Mouse (Mus musculus): Measurements from ENCODE around the gene Reck.

Reck gene

GRCm38 (mm10) chr4:43968650-43969049 lies 93.3 kb downstream of the Reck start:
- DNase-seq (ENCODE audit: low read depth in 2 of 2, low spot score in 2 of 2): no peak

GRCm38 (mm10) chr4:43969373-43969772 lies 94.0 kb downstream of the Reck start:
- no peak for DNase-seq (ENCODE audit: low read depth in 2 of 2, low spot score in 2 of 2)

GRCm38 (mm10) chr4:43970393-43971330 lies 95.3 kb downstream of the Reck start:
- no peak for DNase-seq (ENCODE audit: low read depth in 2 of 2, low spot score in 2 of 2)

- no peak for DNase-seq (ENCODE audit: low read depth in 2 of 2, low spot score in 2 of 2)
These were observed 96.3 kb downstream of the Reck start for GRCm38 (mm10) chr4:43971541-43972136.

DNA sequence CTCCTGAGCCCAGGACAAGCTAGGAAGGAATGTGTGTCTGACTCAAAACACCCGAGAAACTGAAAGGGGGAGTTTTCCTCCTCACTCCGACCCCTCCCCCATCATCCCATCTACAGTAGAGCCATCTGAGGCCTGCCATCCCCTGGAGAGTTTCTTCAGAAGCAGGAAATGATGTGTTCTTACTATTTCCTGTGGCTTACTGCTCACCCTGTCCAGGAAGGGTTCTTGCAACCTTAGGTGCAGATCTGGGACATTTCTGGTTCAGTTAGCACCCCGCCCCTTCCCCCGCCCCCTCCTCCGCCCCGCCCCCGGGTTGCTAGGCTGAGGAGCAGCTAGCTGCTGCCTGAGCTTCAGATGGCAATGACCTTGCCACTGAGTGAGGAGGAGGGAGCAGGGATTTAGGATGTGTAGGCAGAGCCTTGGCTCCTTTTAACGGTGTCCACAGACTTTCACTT lies 96.8 kb downstream of the Reck start:
- no peak for DNase-seq (ENCODE audit: low read depth in 2 of 2, low spot score in 2 of 2)

DNA sequence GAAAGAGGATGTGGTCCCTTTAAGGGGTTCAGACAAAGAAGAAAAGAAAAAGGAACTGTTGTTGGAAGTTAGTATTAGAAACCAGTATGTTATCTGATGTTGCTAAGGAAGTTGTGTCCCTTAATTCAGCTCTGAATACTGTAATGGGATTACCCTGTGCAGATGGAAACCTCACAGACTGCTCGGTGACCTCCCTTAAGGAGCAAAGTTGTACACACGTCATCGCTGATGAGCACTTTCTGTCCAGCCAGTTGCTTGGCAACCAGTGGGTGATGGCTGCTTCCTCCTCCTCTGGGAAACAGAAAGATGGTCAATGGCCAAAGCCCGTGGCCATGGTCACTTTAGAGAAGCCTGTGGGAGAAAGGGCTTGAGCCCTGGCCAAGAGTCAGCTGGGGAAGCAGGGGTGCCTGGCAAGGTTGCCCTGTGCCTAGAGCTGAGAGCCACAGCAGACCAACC lies 98.2 kb downstream of the Reck start:
- DNase-seq (ENCODE audit: low read depth in 2 of 2, low spot score in 2 of 2): no peak

- DNase-seq (ENCODE audit: low read depth in 2 of 2, low spot score in 2 of 2): no peak
These were observed 99.7 kb downstream of the Reck start for GRCm38 (mm10) chr4:43974914-43975616.

DNA sequence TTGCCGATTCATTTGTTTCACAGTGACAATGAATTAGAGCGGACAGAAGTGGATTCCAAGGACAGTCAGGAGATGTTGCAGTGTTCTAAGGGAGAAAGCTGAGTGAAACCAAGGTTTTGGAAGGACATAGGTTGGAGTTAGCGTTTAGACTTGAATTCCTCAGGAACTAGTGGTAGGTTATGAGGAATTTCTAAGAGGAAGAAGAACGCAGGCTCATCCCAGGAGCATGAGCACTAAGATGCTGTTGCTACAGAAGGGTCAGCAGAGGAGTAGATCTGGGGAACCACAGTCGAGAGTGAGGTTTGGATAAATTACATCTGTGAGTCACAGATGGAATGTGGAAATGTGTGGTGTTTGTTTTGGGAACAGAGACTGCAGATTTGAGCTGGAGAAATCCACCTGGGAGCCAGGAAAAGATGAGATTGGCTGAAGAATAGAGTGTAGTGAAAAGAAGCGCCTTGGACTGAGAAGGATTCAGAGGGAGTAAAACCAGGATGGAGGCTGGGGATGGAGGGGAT lies 101.0 kb downstream of the Reck start:
- no peak for DNase-seq (ENCODE audit: low read depth in 2 of 2, low spot score in 2 of 2)

- DNase-seq (ENCODE audit: low read depth in 2 of 2, low spot score in 2 of 2): no peak
These were observed 103.5 kb downstream of the Reck start for GRCm38 (mm10) chr4:43978521-43979443.

GRCm38 (mm10) chr4:43979746-43980145 lies 104.4 kb downstream of the Reck start:
- no peak for DNase-seq (ENCODE audit: low read depth in 2 of 2, low spot score in 2 of 2)

DNA sequence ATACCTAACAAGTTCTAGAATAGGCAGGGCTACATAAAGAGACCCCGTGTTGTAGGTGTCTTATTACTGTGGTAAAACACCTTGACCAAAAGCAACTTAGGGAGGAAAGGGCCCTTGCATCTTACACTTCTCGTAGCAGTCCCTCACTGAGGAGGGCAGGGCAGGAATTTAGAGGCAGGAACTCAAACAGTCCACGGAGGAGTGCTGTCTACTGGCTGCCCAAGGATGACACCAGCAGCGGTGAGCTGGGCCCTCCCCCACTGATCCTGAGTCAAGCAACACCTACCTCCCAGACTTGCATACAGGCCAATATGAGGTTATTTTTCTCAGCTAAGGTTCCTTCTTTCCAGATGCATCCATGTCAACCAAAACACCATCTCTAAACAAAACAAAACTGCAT lies 104.9 kb downstream of the Reck start:
- no peak for DNase-seq (ENCODE audit: low read depth in 2 of 2, low spot score in 2 of 2)

GRCm38 (mm10) chr4:43980846-43981245 lies 105.5 kb downstream of the Reck start:
- no peak for DNase-seq (ENCODE audit: low read depth in 2 of 2, low spot score in 2 of 2)

GRCm38 (mm10) chr4:43981251-43981650 lies 105.9 kb downstream of the Reck start:
- no peak for DNase-seq (ENCODE audit: low read depth in 2 of 2, low spot score in 2 of 2)

- peak; percentile 95 to 96 for DNase-seq (ENCODE audit: low read depth in 2 of 2, low spot score in 2 of 2)
These were observed 106.9 kb downstream of the Reck start for GRCm38 (mm10) chr4:43982053-43982732.

DNA sequence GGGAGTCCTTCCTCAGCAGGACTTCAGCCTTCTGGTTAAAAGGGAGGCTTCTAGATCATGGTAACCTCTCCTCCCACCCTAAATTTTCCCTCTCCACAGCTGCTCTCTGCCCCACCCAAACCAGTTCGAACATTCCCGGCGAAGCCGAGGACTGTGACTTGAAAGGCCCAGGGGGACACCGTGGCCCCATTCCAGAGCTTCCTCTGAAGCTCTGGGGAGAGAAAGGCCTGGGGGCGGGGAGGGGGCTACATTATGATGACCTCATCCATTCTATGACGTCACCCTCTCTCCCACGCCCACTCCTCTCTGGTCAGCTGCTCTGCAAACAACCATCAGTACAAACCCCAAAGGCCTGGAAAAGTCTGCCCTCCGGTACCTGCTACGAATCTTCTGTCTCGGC lies 107.9 kb downstream of the Reck start, which contains the start of gene Ccin:
Gene Ccin, plus strand, starts transcription at position 303 of the 400 bp plus-strand sequence.
- no peak for DNase-seq (ENCODE audit: low read depth in 2 of 2, low spot score in 2 of 2)

DNA sequence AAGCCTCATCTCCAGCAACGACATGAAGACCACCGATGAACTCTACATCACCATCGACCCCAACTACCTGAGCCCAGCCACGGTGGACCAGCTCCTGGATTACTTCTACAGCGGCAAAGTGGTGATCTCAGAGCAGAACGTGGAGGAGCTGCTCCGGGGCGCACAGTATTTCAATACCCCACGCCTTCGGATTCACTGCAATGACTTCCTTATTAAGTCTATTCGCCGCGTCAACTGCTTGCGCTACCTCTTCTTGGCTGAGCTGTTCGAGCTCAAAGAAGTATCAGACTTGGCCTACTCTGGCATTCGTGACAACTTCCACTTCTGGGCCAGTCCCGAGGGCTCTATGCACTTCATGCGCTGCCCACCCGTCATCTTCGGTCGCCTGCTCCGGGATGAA lies 108.4 kb downstream of the Reck start:
- no peak for DNase-seq (ENCODE audit: low read depth in 2 of 2, low spot score in 2 of 2)

DNA sequence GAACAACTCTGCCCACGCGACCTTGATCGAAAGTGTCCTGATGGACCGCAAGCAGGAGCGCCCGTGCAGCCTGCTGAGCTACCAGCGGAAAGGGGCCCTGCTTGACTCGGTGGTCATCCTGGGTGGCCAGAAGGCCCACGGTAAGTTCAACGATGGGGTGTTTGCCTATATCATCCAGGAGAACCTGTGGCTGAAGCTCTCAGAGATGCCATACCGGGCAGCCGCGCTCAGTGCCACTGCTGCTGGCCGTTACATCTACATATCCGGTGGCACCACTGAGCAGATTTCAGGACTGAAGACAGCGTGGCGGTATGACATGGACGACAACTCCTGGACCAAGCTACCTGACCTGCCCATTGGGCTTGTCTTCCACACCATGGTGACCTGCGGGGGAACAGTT lies 109.0 kb downstream of the Reck start:
- DNase-seq (ENCODE audit: low read depth in 2 of 2, low spot score in 2 of 2): no peak

DNA sequence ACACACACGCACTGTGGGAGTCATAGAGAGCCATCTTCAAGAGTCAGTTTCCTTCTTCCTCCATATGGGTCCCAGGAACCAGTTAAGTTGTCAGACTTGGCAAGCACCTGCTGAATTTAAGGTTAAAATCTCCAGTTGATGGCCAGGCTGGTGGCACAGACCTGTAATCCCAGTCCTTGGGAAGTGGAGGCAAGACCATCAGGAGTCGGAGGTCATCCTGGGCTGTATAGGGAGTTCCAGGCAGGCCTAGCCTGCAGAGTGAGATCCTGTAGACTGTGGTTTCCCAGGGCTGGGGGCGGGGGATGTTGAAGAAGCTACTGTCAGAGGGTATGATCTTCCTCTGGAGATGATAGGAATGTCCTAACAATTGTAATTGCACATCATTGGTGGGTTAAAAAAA lies 113.6 kb downstream of the Reck start:
- DNase-seq (ENCODE audit: low read depth in 2 of 2, low spot score in 2 of 2): no peak

DNA sequence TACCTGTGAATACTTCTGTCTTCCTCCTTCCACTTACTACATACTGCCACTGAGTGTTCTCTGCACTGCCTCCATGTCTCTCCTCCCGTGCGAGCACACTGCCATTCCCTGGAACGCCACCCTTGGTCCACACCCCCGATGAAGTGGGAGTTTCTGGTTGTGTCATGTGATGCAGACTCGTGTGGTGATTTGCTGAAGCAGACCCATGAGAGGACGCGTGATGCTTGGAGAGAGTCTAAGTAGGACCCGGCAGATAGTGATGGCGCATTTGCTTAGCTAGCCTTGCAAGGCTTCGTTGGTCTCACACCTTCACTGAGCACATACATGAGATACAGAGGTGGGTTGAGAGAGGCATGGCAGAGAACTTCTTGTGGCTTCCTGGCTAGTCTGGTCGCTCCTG lies 117.7 kb downstream of the Reck start:
- DNase-seq (ENCODE audit: low read depth in 2 of 2, low spot score in 2 of 2): no peak

DNA sequence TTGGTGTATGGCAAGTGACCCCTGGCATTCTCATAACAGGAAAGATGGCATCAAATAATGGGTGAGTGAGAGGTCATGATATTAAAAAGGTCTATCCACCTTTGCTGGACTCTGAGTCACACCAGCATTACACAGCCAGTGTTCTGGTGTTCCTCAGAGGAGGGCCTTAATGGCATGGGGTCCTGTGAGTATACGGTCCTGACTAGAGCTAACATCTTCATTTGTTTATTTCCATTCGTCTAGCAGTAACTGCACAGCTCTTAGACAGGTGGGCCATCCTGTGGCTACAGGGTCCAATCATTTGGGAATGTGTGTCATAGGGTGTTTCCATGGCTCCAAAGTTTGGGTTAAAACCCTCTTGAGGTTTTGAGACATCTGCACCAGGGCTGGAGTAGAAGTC lies 119.0 kb downstream of the Reck start:
- no peak for DNase-seq (ENCODE audit: low read depth in 2 of 2, low spot score in 2 of 2)
